Mouse (Mus musculus): ENCODE measurements around the gene Lix1. TPM values are rescaled to one million over a fixed set of nuclear protein-coding genes. Genes with fewer than 3 reads are reported as not detected.

Gene Lix1
- total RNA-seq, 2 experiments from 2014 or later: 71.8 to 77.6 TPM

DNA sequence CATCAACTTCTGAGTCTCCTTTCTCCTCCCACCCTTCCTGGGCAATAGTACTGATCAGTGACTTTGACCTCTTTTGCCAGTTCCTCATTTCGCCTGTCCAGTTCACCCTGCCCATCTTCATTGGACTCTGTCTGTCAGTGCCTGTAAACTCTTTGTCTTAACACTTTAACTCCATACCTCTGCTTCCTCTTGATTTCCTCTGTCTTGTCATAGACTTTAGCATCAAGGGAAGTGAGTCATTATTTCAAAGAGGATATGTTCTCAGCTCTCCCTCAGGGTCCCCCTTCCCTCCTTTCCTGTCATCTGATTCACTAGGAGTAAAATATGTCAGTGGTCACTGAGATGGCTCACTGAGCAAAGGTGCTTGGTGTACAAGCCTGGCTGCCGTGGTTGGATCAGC, 3.8 kb upstream of the Lix1 start:
- no peak overlapping the region for H3K4me3 ChIP-seq
- H3K27ac ChIP-seq: no peak overlapping the region
- DNase-seq (ENCODE audit: low spot score in 2 of 2): no peak
- no peak for TF ChIP-seq CTCF (conservative IDR thresholded peaks at IDR 0.05)

GRCm38 (mm10) chr17:17403038-17403437, 566 bp downstream of the Lix1 start:
- no peak for TF ChIP-seq CTCF (conservative IDR thresholded peaks at IDR 0.05)
- no peak for DNase-seq (ENCODE audit: low spot score in 2 of 2)
- peak overlapping the region; percentile 91 for H3K27ac ChIP-seq
- peak overlapping the region; percentile 57 for H3K4me3 ChIP-seq

DNA sequence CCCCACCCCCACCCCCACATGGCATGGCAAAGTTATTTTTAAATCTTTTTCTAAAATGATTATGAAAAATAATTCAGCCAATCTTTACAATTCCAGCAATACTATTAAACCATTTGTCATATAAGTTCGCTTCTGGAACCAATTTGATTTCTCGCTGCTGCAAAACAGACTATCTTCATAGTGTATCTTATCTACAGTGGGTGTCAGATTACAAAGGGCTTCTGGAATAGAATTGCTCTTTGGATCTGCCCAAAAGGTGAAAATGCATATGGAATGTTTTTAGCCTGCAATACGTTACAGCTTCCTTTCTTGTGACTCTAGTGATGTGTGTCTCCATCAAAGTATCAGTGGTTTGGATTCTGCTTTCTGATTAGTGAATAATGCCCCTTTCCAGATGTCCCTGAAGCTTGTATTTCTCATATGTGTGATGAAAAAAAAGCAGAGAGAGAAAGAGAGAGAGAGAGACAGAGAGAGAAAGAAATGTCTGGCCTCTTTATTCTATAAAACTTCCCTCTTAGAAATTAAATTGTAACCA, 1.2 kb downstream of the Lix1 start:
- TF ChIP-seq CTCF (conservative IDR thresholded peaks at IDR 0.05): no peak
- Histone ChIP-seq H3K27ac (peak overlapping the region; percentile 91), H3K4me3 (peak overlapping the region; percentile 57)
- no peak for DNase-seq (ENCODE audit: low spot score in 2 of 2)

GRCm38 (mm10) chr17:17404811-17405544, 2.5 kb downstream of the Lix1 start:
- H3K27ac ChIP-seq: peak overlapping the region; percentile 91
- H3K4me3 ChIP-seq: peak overlapping the region; percentile 57
- TF ChIP-seq CTCF (conservative IDR thresholded peaks at IDR 0.05): no peak
- DNase-seq (ENCODE audit: low spot score in 2 of 2): peak in 1 of 2 experiments; percentile 44

DNA sequence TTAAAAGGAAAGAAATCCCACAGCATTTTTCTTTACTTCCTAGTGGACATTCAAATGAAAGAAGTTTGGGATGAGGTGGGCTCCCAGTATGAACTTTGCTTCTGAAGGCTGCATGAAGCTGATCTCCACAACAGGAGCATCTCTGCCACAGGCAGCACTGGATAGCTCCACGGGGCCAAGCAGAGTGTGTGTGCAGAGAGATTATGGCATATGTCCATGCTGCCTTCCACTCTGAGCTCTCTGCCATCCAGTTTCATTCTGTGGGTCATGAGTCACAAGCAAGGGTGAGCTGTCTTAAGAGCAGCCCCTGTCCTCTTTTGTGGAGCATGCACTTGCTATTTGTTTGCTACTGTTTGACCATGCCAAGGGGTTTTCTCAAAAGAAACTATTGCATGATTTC, 3.1 kb downstream of the Lix1 start:
- Histone ChIP-seq H3K27ac (peak overlapping the region; percentile 91), H3K4me3 (no peak overlapping the region; the same call in 1 of the 2 replicates)
- no peak for TF ChIP-seq CTCF (conservative IDR thresholded peaks at IDR 0.05)
- no peak for DNase-seq (ENCODE audit: low spot score in 2 of 2)

- TF ChIP-seq CTCF (conservative IDR thresholded peaks at IDR 0.05): no peak
- DNase-seq (ENCODE audit: low spot score in 2 of 2): no peak
- no peak overlapping the region for H3K4me3 ChIP-seq
- H3K27ac ChIP-seq: no peak overlapping the region
Observed at GRCm38 (mm10) chr17:17408137-17408536, 5.7 kb downstream of the Lix1 start.

GRCm38 (mm10) chr17:17408720-17409478, 6.4 kb downstream of the Lix1 start:
- no peak for DNase-seq (ENCODE audit: low spot score in 2 of 2)
- TF ChIP-seq CTCF (conservative IDR thresholded peaks at IDR 0.05): no peak
- Histone ChIP-seq H3K4me3 (no peak overlapping the region), H3K27ac (peak overlapping the region; percentile 61)

GRCm38 (mm10) chr17:17409601-17410000, 7.1 kb downstream of the Lix1 start:
- H3K27ac ChIP-seq: peak overlapping the region; percentile 61
- peak; percentile 29 to 61 for DNase-seq (ENCODE audit: low spot score in 2 of 2)

GRCm38 (mm10) chr17:17411443-17411842, 9.0 kb downstream of the Lix1 start:
- H3K4me3 ChIP-seq: no peak overlapping the region
- no peak for DNase-seq (ENCODE audit: low spot score in 2 of 2)
- no peak for TF ChIP-seq CTCF (conservative IDR thresholded peaks at IDR 0.05)
- no peak overlapping the region for H3K27ac ChIP-seq

More at GRCm38 (mm10) chr17:17409601-17410000, 7.1 kb downstream of the Lix1 start:
- TF ChIP-seq CTCF (conservative IDR thresholded peaks at IDR 0.05): peak; percentile 68
- no peak overlapping the region for H3K4me3 ChIP-seq

DNA sequence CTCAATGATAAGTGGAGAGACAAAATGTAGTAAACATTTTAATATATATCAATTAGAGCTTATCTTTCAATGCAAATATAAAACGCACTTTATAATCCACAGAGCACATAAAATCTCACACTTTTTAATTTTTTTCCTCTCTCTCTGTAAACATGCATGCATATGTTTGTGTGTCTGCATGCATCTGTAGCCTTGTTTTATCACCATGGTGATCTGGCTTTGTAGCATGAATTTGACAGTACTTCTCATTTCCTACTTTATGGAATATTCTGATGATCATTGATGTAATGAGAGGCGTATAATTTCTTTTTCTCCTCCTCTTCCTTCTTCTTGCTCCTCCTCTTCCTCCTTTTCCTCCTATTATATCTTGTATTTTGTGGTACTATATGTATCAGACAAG, 9.7 kb downstream of the Lix1 start:
- no peak for TF ChIP-seq CTCF (conservative IDR thresholded peaks at IDR 0.05)
- Histone ChIP-seq H3K4me3 (no peak overlapping the region), H3K27ac (no peak overlapping the region)
- DNase-seq (ENCODE audit: low spot score in 2 of 2): no peak

DNA sequence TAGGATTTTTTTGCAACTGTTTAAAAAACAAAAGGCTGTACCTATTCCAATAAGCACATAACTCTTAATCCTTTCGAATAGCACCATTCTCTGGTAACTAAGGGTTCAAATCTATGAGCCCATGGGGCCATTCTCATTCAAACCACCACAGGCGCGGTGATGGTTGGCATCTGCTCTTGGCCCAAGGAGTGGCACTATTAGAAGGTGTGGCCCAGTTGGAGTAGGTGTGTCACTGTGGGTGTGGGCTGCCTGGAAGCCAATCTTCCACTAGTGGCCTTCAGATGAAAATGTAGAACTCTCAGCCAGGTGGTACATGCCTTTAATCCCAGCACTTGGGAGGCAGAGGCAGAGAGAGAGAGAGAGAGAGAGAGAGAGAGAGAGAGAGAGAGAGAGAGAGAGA, 11.7 kb downstream of the Lix1 start:
- no peak overlapping the region for H3K4me3 ChIP-seq
- DNase-seq (ENCODE audit: low spot score in 2 of 2): no peak
- no peak overlapping the region for H3K27ac ChIP-seq
- TF ChIP-seq CTCF (conservative IDR thresholded peaks at IDR 0.05): no peak

GRCm38 (mm10) chr17:17424609-17425307, 22.3 kb downstream of the Lix1 start:
- no peak overlapping the region for H3K4me3 ChIP-seq
- no peak for DNase-seq (ENCODE audit: low spot score in 2 of 2)
- TF ChIP-seq CTCF (conservative IDR thresholded peaks at IDR 0.05): no peak
- no peak overlapping the region for H3K27ac ChIP-seq

DNA sequence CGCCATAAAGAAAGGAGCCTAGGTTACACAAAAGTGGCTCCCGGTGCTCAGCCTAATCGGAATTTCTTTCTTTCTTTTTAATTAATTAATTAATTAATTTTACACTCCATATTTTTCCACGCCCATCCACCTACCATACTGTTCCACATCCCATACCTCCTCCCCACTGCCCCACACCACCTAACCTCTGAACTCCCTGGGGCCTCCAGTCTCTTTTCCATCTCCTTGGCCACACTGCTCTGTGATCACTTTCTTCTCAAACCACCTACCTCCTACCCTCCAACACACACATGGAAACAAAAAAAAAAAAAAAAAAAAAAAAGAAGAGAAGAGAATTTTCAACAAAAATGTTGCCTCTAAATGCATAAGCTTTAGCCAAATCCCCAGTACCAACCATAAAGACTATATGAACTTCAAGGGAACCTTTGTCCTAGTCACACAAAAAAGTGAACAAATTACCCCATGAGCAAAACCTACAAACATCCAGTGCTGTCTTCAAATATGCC, 22.9 kb downstream of the Lix1 start:
- Histone ChIP-seq H3K27ac (no peak overlapping the region), H3K4me3 (no peak overlapping the region)
- TF ChIP-seq CTCF (conservative IDR thresholded peaks at IDR 0.05): no peak
- no peak for DNase-seq (ENCODE audit: low spot score in 2 of 2)

Measured in layer of hippocampus, adult 2 months (tissue).